Mouse (Mus musculus): ENCODE measurements at regions not wholly inside any gene's neighbourhood (a gene's known extent, or its start where the extent isn't known, plus 50 kb on each side); places are given as distances from the start of the nearest gene placed in this dataset.

GRCm38 (mm10) chr4:105996060-105996459, 206.4 kb downstream of the Gm12728 start:
- Histone ChIP-seq H3K9ac (ENCODE audit: low read length) (no peak overlapping the region), H3K9me3 (replicated peaks; ENCODE audit: control insufficient read depth, low read length) (no peaks in the 10 kb centered on the region), H3K4me2 (ENCODE audit: low read length) (no peak overlapping the region), H3K4me1 (ENCODE audit: control insufficient read depth, insufficient read depth, low read length) (peaks cover 3% of the 10 kb centered on the region; the same call in 1 of the 2 replicates), H3K4me3 (ENCODE audit: low read depth, low read length) (no peak overlapping the region), H3K36me3 (ENCODE audit: control insufficient read depth, insufficient read depth, low read length) (no peaks in the 10 kb centered on the region), H3K27me3 (replicated peaks; ENCODE audit: control insufficient read depth, insufficient read depth, low read length) (no peaks in the 10 kb centered on the region), H3K27ac (ENCODE audit: low read depth, low read length) (no peak overlapping the region)
- no peak for ATAC-seq
- WGBS, result 90% methylated on average over 4 of the region's 4 CpGs
- no peak for DNase-seq (ENCODE audit: low spot score)

- WGBS, result 50% methylated on average over 3 of the region's 3 CpGs
- Histone ChIP-seq H3K9ac (ENCODE audit: low read length) (no peak overlapping the region), H3K4me1 (ENCODE audit: control insufficient read depth, insufficient read depth, low read length) (peaks cover 3% of the 10 kb centered on the region; the same call in 1 of the 2 replicates), H3K36me3 (ENCODE audit: control insufficient read depth, insufficient read depth, low read length) (no peaks in the 10 kb centered on the region), H3K4me2 (ENCODE audit: low read length) (no peak overlapping the region), H3K9me3 (replicated peaks; ENCODE audit: control insufficient read depth, low read length) (no peaks in the 10 kb centered on the region), H3K4me3 (ENCODE audit: low read depth, low read length) (no peak overlapping the region), H3K27me3 (replicated peaks; ENCODE audit: control insufficient read depth, insufficient read depth, low read length) (no peaks in the 10 kb centered on the region), H3K27ac (ENCODE audit: low read depth, low read length) (no peak overlapping the region)
- peak; percentile 48 for DNase-seq (ENCODE audit: low spot score)
- no peak for ATAC-seq
Observed at GRCm38 (mm10) chr4:105996893-105997630, 207.4 kb downstream of the Gm12728 start.

GRCm38 (mm10) chr4:106002516-106002915, 212.8 kb downstream of the Gm12728 start:
- no peaks in the 10 kb centered on the region for H3K27me3 ChIP-seq (replicated peaks; ENCODE audit: control insufficient read depth, insufficient read depth, low read length)
- H3K36me3 ChIP-seq (ENCODE audit: control insufficient read depth, insufficient read depth, low read length), result no peaks in the 10 kb centered on the region
- no peak overlapping the region for H3K4me3 ChIP-seq (ENCODE audit: low read depth, low read length)
- ATAC-seq (no peak), DNase-seq (ENCODE audit: low spot score) (no peak)
- H3K9ac ChIP-seq (ENCODE audit: low read length), result no peak overlapping the region
- WGBS, result 94% methylated on average over 3 of the region's 3 CpGs
- no peaks in the 10 kb centered on the region; the same call in 1 of the 2 replicates for H3K4me1 ChIP-seq (ENCODE audit: control insufficient read depth, insufficient read depth, low read length)
- H3K9me3 ChIP-seq (replicated peaks; ENCODE audit: control insufficient read depth, low read length), result no peaks in the 10 kb centered on the region; the same call in 1 of the 2 replicates
- no peak overlapping the region for H3K27ac ChIP-seq (ENCODE audit: low read depth, low read length)
- H3K4me2 ChIP-seq (ENCODE audit: low read length), result no peak overlapping the region

- Histone ChIP-seq H3K27me3 (replicated peaks; ENCODE audit: control insufficient read depth, insufficient read depth, low read length) (no peaks in the 10 kb centered on the region), H3K4me2 (ENCODE audit: low read length) (no peak overlapping the region), H3K9ac (ENCODE audit: low read length) (no peak overlapping the region), H3K36me3 (ENCODE audit: control insufficient read depth, insufficient read depth, low read length) (no peaks in the 10 kb centered on the region), H3K4me3 (ENCODE audit: low read depth, low read length) (no peak overlapping the region), H3K27ac (ENCODE audit: low read depth, low read length) (no peak overlapping the region), H3K9me3 (replicated peaks; ENCODE audit: control insufficient read depth, low read length) (no peaks in the 10 kb centered on the region; the same call in 1 of the 2 replicates), H3K4me1 (ENCODE audit: control insufficient read depth, insufficient read depth, low read length) (no peaks in the 10 kb centered on the region)
- WGBS, result 90% methylated on average over 5 of the region's 5 CpGs
- DNase-seq (ENCODE audit: low spot score), result no peak
- no peak for ATAC-seq
Observed at GRCm38 (mm10) chr4:106005936-106006335, 216.3 kb downstream of the Gm12728 start.

GRCm38 (mm10) chr4:106007334-106008190, 217.9 kb downstream of the Gm12728 start:
- ATAC-seq (peak; percentile 37; the same call in 1 of the 2 replicates), DNase-seq (ENCODE audit: low spot score) (peak; percentile 44)
- Histone ChIP-seq H3K27ac (ENCODE audit: low read depth, low read length) (no peak overlapping the region; the same call in 1 of the 2 replicates), H3K4me2 (ENCODE audit: low read length) (no peak overlapping the region), H3K4me3 (ENCODE audit: low read depth, low read length) (no peak overlapping the region), H3K4me1 (ENCODE audit: control insufficient read depth, insufficient read depth, low read length) (no peaks in the 10 kb centered on the region), H3K9ac (ENCODE audit: low read length) (no peak overlapping the region), H3K9me3 (replicated peaks; ENCODE audit: control insufficient read depth, low read length) (no peaks in the 10 kb centered on the region; the same call in 1 of the 2 replicates), H3K36me3 (ENCODE audit: control insufficient read depth, insufficient read depth, low read length) (no peaks in the 10 kb centered on the region), H3K27me3 (replicated peaks; ENCODE audit: control insufficient read depth, insufficient read depth, low read length) (no peaks in the 10 kb centered on the region)
- whole genome bisulfite sequencing, result 65% methylated on average over 8 of the region's 8 CpGs

- 91% methylated on average over 6 of the region's 6 CpGs for WGBS
- H3K4me1 ChIP-seq (ENCODE audit: control insufficient read depth, insufficient read depth, low read length), result no peaks in the 10 kb centered on the region
- no peak for ATAC-seq
Observed at GRCm38 (mm10) chr4:106017065-106017646, 227.5 kb downstream of the Gm12728 start.

GRCm38 (mm10) chr4:106018936-106019335, 229.3 kb downstream of the Gm12728 start:
- Histone ChIP-seq H3K4me3 (ENCODE audit: low read depth, low read length) (no peak overlapping the region), H3K27me3 (replicated peaks; ENCODE audit: control insufficient read depth, insufficient read depth, low read length) (no peaks in the 10 kb centered on the region), H3K4me2 (ENCODE audit: low read length) (no peak overlapping the region), H3K4me1 (ENCODE audit: control insufficient read depth, insufficient read depth, low read length) (no peaks in the 10 kb centered on the region), H3K9me3 (replicated peaks; ENCODE audit: control insufficient read depth, low read length) (no peaks in the 10 kb centered on the region), H3K27ac (ENCODE audit: low read depth, low read length) (no peak overlapping the region), H3K36me3 (ENCODE audit: control insufficient read depth, insufficient read depth, low read length) (no peaks in the 10 kb centered on the region), H3K9ac (ENCODE audit: low read length) (no peak overlapping the region)
- WGBS, result 84% methylated on average over 4 of the region's 4 CpGs
- ATAC-seq (no peak), DNase-seq (ENCODE audit: low spot score) (no peak)

More at GRCm38 (mm10) chr4:106017065-106017646, 227.5 kb downstream of the Gm12728 start:
- Histone ChIP-seq H3K27ac (ENCODE audit: low read depth, low read length) (no peak overlapping the region), H3K27me3 (replicated peaks; ENCODE audit: control insufficient read depth, insufficient read depth, low read length) (no peaks in the 10 kb centered on the region), H3K4me3 (ENCODE audit: low read depth, low read length) (no peak overlapping the region), H3K4me2 (ENCODE audit: low read length) (no peak overlapping the region), H3K36me3 (ENCODE audit: control insufficient read depth, insufficient read depth, low read length) (no peaks in the 10 kb centered on the region), H3K9me3 (replicated peaks; ENCODE audit: control insufficient read depth, low read length) (no peaks in the 10 kb centered on the region), H3K9ac (ENCODE audit: low read length) (no peak overlapping the region)
- DNase-seq (ENCODE audit: low spot score), result no peak

GRCm38 (mm10) chr4:106020338-106020737, 230.7 kb downstream of the Gm12728 start:
- Histone ChIP-seq H3K9me3 (replicated peaks; ENCODE audit: control insufficient read depth, low read length) (no peaks in the 10 kb centered on the region), H3K27me3 (replicated peaks; ENCODE audit: control insufficient read depth, insufficient read depth, low read length) (no peaks in the 10 kb centered on the region), H3K4me2 (ENCODE audit: low read length) (no peak overlapping the region), H3K4me3 (ENCODE audit: low read depth, low read length) (no peak overlapping the region), H3K9ac (ENCODE audit: low read length) (no peak overlapping the region), H3K27ac (ENCODE audit: low read depth, low read length) (no peak overlapping the region), H3K36me3 (ENCODE audit: control insufficient read depth, insufficient read depth, low read length) (no peaks in the 10 kb centered on the region), H3K4me1 (ENCODE audit: control insufficient read depth, insufficient read depth, low read length) (no peaks in the 10 kb centered on the region)
- ATAC-seq (peak; percentile 54; the same call in 1 of the 2 replicates), DNase-seq (ENCODE audit: low spot score) (peak; percentile 55)
- 50% methylated on average over 4 of the region's 4 CpGs for WGBS

All from forebrain, embryonic 14.5 days (tissue).